Mouse (Mus musculus): Measurements from ENCODE around the gene Plbd2. TPM values are rescaled to one million over a fixed set of nuclear protein-coding genes. Genes with fewer than 3 reads are reported as not detected.

Gene Plbd2
- polyA plus RNA-seq, 2 experiments = 4.3 to 10.3 TPM

DNA sequence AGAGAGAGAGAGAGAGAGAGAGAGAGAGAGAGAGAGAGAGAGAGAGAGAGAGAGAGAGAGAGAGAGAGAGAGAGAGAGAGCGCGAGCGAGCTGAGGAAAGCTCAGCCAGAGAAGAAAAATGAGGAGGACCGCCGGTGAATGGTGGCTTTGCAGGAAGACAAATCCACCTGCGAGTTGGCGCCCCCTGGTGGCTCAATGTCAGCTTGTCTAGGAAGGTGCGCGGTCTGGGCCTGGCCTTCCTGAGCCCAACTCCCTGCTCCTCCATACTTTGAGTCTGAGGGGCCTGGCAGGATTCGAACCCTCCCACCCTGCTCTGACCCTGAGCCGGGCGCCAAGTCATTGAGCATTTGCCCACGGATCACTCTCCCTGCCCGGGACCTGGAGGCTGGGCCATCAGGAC, 62.7 kb downstream of the Plbd2 start:
- Histone ChIP-seq H3K36me3 (replicated peaks; ENCODE audit: control insufficient read depth, insufficient read depth, low read depth) (no peaks in the 10 kb centered on the region), H3K9ac (replicated peaks) (no peak overlapping the region), H3K27ac (no peak overlapping the region), H3K4me3 (ENCODE audit: insufficient read depth in 1 of 2, low read depth in 2 of 2, low read length in 2 of 2) (no peak overlapping the region), H3K9me3 (ENCODE audit: control insufficient read depth, low read length) (no peaks in the 10 kb centered on the region), H3K27me3 (ENCODE audit: control insufficient read depth, insufficient read depth, low read length) (peaks cover 54% of the 10 kb centered on the region), H3K4me1 (replicated peaks; ENCODE audit: control insufficient read depth in 2 of 2, insufficient read depth in 2 of 2, low read length in 1 of 2) (no peaks in the 10 kb centered on the region), H3K4me2 (ENCODE audit: low read depth) (0 out of 2 replicates have a peak overlapping the region, but pooled peaks have one; percentile 22)
- WGBS (ENCODE audit: insufficient replicate concordance) = 4% methylated on average over 14 of the region's 14 CpGs
- no peak for ATAC-seq (ENCODE audit: insufficient read depth)
- TF ChIP-seq CTCF (IDR thresholded peaks at IDR 0.05; ENCODE audit: low read depth) = peak; percentile 92
- no peak for TF ChIP-seq EP300 (IDR thresholded peaks at IDR 0.05; ENCODE audit: low read depth)
- DNase-seq (ENCODE audit: low read depth in 3 of 3, low spot score in 3 of 3) = peak; percentile 49 to 53 (median 52)

DNA sequence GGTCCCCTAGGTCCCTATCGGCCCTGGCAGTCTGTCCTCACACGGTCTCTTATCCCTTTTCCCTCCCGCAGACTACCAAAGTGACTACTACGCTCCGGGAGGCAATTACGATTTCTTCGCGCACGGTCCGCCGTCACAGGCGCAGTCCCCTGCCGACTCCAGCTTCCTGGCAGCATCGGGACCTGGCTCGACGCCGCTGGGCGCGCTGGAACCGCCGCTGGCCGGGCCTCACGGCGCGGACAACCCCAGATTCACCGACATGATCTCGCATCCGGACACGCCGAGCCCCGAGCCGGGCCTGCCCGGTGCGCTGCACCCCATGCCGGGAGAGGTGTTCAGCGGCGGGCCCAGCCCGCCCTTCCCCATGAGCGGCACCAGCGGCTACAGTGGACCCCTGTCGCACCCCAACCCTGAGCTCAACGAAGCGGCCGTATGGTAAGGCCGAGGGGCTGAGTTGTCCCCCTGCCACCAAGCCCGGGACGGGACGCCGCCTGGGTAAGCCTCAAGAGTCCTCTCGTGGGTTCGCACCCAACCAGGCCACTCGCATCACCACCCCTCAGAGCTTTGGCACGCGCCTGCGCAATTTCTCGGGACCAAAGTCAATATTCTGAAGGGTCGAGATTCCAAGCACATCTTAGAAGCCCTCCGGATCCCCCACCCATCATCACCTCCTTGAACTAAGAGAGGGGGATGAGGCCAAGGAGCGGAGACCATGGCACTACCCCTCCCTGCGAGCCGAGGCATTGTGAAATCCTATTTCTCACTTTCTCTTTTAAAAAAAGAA, 63.3 kb downstream of the Plbd2 start:
- DNase-seq (ENCODE audit: low read depth in 3 of 3, low spot score in 3 of 3) = no peak
- Histone ChIP-seq H3K4me3 (ENCODE audit: insufficient read depth in 1 of 2, low read depth in 2 of 2, low read length in 2 of 2) (no peak overlapping the region), H3K4me2 (ENCODE audit: low read depth) (peak overlapping the region; percentile 22; the same call in 1 of the 2 replicates), H3K9me3 (ENCODE audit: control insufficient read depth, low read length) (no peaks in the 10 kb centered on the region), H3K36me3 (replicated peaks; ENCODE audit: control insufficient read depth, insufficient read depth, low read depth) (no peaks in the 10 kb centered on the region), H3K27ac (no peak overlapping the region), H3K9ac (replicated peaks) (no peak overlapping the region), H3K27me3 (ENCODE audit: control insufficient read depth, insufficient read depth, low read length) (peaks cover 60% of the 10 kb centered on the region), H3K4me1 (replicated peaks; ENCODE audit: control insufficient read depth in 2 of 2, insufficient read depth in 2 of 2, low read length in 1 of 2) (no peaks in the 10 kb centered on the region)
- 4% methylated on average over 59 of the region's 61 CpGs for WGBS (ENCODE audit: insufficient replicate concordance)
- TF ChIP-seq EP300 (IDR thresholded peaks at IDR 0.05; ENCODE audit: low read depth) (no peak), CTCF (IDR thresholded peaks at IDR 0.05; ENCODE audit: low read depth) (no peak)
- no peak for ATAC-seq (ENCODE audit: insufficient read depth)

DNA sequence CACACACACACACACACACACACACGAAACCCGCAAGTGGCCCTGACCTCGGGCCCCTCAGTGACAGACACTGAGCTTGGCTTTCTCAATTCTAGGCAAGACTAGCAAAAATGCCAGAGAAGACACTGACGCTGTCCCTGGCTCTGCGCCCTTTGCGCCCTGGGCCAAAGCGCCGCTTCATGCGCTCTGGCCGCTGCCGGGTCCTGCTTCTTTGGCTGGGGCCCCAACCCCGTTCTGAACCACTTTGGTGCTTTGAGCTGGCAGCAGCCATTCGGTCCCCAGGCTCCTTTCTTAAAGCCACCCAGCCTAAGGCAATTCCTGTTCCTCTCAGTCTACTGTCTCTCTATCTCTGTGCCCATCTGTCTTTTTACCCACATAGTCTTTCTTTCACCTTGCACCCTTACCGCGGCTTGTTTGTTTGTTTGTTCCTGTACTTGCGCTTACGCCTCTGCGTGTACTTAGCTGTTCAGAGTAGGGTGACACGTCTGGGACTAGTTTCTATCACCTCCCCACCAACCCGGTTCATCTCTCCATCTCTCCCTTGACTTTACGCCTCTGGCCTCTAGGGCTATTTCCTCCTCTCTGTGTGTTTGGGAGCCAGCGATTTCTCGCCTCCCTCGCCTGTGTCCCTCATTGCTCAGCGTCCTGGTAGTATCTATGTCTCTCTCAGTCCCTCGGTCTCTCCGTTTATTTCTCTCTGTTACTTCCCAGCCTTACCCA, 64.3 kb downstream of the Plbd2 start:
- no peaks in the 10 kb centered on the region for H3K9me3 ChIP-seq (ENCODE audit: control insufficient read depth, low read length)
- ATAC-seq (ENCODE audit: insufficient read depth) = no peak
- H3K9ac ChIP-seq (replicated peaks) = no peak overlapping the region
- H3K4me1 ChIP-seq (replicated peaks; ENCODE audit: control insufficient read depth in 2 of 2, insufficient read depth in 2 of 2, low read length in 1 of 2) = no peaks in the 10 kb centered on the region
- DNase-seq (ENCODE audit: low read depth in 3 of 3, low spot score in 3 of 3) = no peak
- TF ChIP-seq CTCF (IDR thresholded peaks at IDR 0.05; ENCODE audit: low read depth) (no peak), EP300 (IDR thresholded peaks at IDR 0.05; ENCODE audit: low read depth) (no peak)
- no peak overlapping the region for H3K4me2 ChIP-seq (ENCODE audit: low read depth)
- H3K36me3 ChIP-seq (replicated peaks; ENCODE audit: control insufficient read depth, insufficient read depth, low read depth) = no peaks in the 10 kb centered on the region
- WGBS (ENCODE audit: insufficient replicate concordance) = 2% methylated on average over 27 of the region's 27 CpGs
- H3K4me3 ChIP-seq (ENCODE audit: insufficient read depth in 1 of 2, low read depth in 2 of 2, low read length in 2 of 2) = no peak overlapping the region
- peaks cover 70% of the 10 kb centered on the region for H3K27me3 ChIP-seq (ENCODE audit: control insufficient read depth, insufficient read depth, low read length)
- H3K27ac ChIP-seq = no peak overlapping the region

DNA sequence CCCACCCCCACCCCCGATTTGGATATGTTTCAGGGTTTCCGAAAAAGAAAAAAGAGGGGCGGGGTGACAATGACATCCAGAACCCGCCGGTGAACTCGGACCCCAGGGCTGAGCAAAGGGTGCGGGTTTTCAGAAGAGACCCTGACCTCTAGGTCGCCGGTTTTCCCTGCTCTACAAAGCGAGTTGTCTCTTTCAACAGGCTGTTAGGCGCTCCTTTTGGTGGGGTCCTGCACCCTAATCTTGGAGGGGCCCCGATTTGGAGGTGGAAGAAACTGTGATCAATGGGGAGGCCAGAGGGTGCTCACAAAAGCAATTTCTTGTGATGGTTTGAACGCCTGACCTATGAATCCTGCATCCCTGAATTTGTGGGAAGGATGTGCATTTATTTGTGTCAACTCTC, 65.0 kb downstream of the Plbd2 start:
- Histone ChIP-seq H3K27me3 (ENCODE audit: control insufficient read depth, insufficient read depth, low read length) (peaks cover 76% of the 10 kb centered on the region), H3K4me3 (ENCODE audit: insufficient read depth in 1 of 2, low read depth in 2 of 2, low read length in 2 of 2) (no peak overlapping the region), H3K9me3 (ENCODE audit: control insufficient read depth, low read length) (no peaks in the 10 kb centered on the region), H3K4me2 (ENCODE audit: low read depth) (no peak overlapping the region), H3K36me3 (replicated peaks; ENCODE audit: control insufficient read depth, insufficient read depth, low read depth) (no peaks in the 10 kb centered on the region), H3K9ac (replicated peaks) (no peak overlapping the region), H3K4me1 (replicated peaks; ENCODE audit: control insufficient read depth in 2 of 2, insufficient read depth in 2 of 2, low read length in 1 of 2) (no peaks in the 10 kb centered on the region), H3K27ac (no peak overlapping the region)
- TF ChIP-seq CTCF (IDR thresholded peaks at IDR 0.05; ENCODE audit: low read depth) (no peak), EP300 (IDR thresholded peaks at IDR 0.05; ENCODE audit: low read depth) (no peak)
- 0% methylated on average over 13 of the region's 13 CpGs for WGBS (ENCODE audit: insufficient replicate concordance)
- ATAC-seq (ENCODE audit: insufficient read depth) = no peak
- no peak for DNase-seq (ENCODE audit: low read depth in 3 of 3, low spot score in 3 of 3)

DNA sequence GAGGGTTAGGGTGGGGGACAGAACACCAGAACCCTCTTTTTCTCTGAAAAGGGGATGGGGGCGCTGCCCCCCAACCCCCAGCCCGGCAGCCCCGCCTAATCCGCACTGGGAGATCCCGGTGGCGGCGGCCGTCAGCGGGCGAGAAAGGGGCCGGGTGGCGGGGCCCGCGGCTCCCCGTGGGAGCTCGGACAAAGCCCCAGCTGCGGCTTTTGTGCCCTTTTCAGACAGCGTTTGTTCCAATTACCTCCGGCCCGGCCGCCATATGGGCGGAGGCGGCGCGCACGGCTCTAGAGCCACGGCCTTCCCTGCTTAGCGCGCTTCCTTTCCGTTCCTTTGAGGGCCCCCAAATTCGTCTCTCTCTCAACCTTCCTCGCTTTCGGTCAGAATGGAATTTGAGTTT, 65.4 kb downstream of the Plbd2 start:
- under 1% methylated on average over 33 of the region's 33 CpGs for WGBS (ENCODE audit: insufficient replicate concordance)
- ATAC-seq (ENCODE audit: insufficient read depth) (no peak), DNase-seq (ENCODE audit: low read depth in 3 of 3, low spot score in 3 of 3) (no peak)
- H3K36me3 ChIP-seq (replicated peaks; ENCODE audit: control insufficient read depth, insufficient read depth, low read depth) = no peaks in the 10 kb centered on the region
- H3K9me3 ChIP-seq (ENCODE audit: control insufficient read depth, low read length) = no peaks in the 10 kb centered on the region
- TF ChIP-seq EP300 (IDR thresholded peaks at IDR 0.05; ENCODE audit: low read depth) = no peak
- TF ChIP-seq CTCF (IDR thresholded peaks at IDR 0.05; ENCODE audit: low read depth) = no peak
- H3K4me3 ChIP-seq (ENCODE audit: insufficient read depth in 1 of 2, low read depth in 2 of 2, low read length in 2 of 2) = no peak overlapping the region
- H3K27ac ChIP-seq = no peak overlapping the region
- peaks cover 81% of the 10 kb centered on the region for H3K27me3 ChIP-seq (ENCODE audit: control insufficient read depth, insufficient read depth, low read length)
- H3K4me2 ChIP-seq (ENCODE audit: low read depth) = no peak overlapping the region
- H3K9ac ChIP-seq (replicated peaks) = no peak overlapping the region
- no peaks in the 10 kb centered on the region for H3K4me1 ChIP-seq (replicated peaks; ENCODE audit: control insufficient read depth in 2 of 2, insufficient read depth in 2 of 2, low read length in 1 of 2)

All from liver, embryonic 14.5 days (tissue).